Mouse (Mus musculus): ENCODE measurements at regions not wholly inside any gene's neighbourhood (a gene's known extent, or its start where the extent isn't known, plus 50 kb on each side); places are given as distances from the start of the nearest gene placed in this dataset.

DNA sequence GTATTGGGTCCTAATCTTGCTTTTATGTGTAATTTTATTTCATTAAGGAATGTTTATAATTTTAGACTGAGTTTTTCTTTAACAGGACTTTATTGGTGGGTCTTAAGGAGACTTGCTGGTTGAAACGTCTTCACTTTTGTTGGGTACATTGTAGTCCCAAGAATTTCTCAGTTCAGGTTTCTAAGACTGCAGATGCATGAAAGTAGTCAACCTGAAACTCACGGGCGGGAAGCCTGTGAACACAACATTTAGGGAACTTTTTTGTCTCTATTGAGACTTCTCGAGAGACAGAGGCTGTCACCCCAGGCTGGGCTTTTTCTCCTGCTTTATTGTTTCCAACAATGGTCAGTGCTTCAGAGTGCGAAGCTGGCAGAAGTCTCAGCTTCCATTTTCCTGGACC is 152.5 kb upstream of the Ankrd55 start:
- no peak for TF ChIP-seq CTCF (IDR thresholded peaks at IDR 0.05; ENCODE audit: low read depth, low read length)
- no peak for TF ChIP-seq POLR2A (IDR thresholded peaks at IDR 0.05; ENCODE audit: borderline replicate concordance, low read depth, low read length)
